Mouse (Mus musculus) myocyte (in vitro differentiated cells): ENCODE results near the gene Gm28308. TPM values are rescaled to one million over a fixed set of nuclear protein-coding genes. Genes with fewer than 3 reads are reported as not detected.

Experiments used
- H3K27me3 ChIP-seq: one replicate; pipeline ENCODE4 v1.6.1; 2011; ENCODE audit not compliant: control insufficient read depth, insufficient read depth, insufficient read length
- H3K36me3 ChIP-seq: one replicate; pipeline ENCODE4 v1.6.1; 2011; ENCODE audit not compliant: control insufficient read depth, insufficient read depth
- H3K4me2 ChIP-seq: one replicate; pipeline ENCODE4 v1.6.1; 2011; ENCODE audit warnings: low read depth, control low read depth
- H3K4me3 ChIP-seq: one replicate; pipeline ENCODE4 v1.5.1; 2011; ENCODE audit warnings: mild to moderate bottlenecking, control low read depth, moderate library complexity
- H3K79me2 ChIP-seq: one replicate; pipeline ENCODE4 v1.6.1; 2011; ENCODE audit not compliant: control insufficient read depth, insufficient read depth
- H3ac ChIP-seq: one replicate; pipeline ENCODE4 v1.6.1; 2011; ENCODE audit not compliant: control insufficient read depth, insufficient read length
- CEBPB ChIP-seq: IDR thresholded peaks from 2 replicates; pipeline ENCODE4 v1.6.1; 2011; ENCODE audit warnings: mild to moderate bottlenecking, moderate library complexity; ENCODE audit not compliant: poor library complexity, insufficient read depth, severe bottlenecking
- E2F4 ChIP-seq: IDR thresholded peaks from one replicate; pipeline ENCODE4 v1.6.1; 2011; ENCODE audit warnings: mild to moderate bottlenecking, control low read depth, moderate library complexity; ENCODE audit not compliant: insufficient read depth
- MAX ChIP-seq: IDR thresholded peaks from one replicate; pipeline ENCODE4 v1.6.1; 2011; ENCODE audit warnings: low read depth, mild to moderate bottlenecking, control low read depth
- MYOD1 ChIP-seq, 3 experiments: IDR thresholded peaks; one replicate each; pipeline ENCODE4 v1.6.1; 2011; ENCODE audit warnings: control low read depth in 2 of 3, low read depth in 2 of 3, mild to moderate bottlenecking in 2 of 3, moderate library complexity in 1 of 3; ENCODE audit not compliant: insufficient read length in 2 of 3, control insufficient read depth in 1 of 3
- MYOG ChIP-seq, 3 experiments: IDR thresholded peaks; one replicate each; pipeline ENCODE4 v1.6.1; 2011; ENCODE audit warnings: control low read depth in 2 of 3, low read depth in 2 of 3, mild to moderate bottlenecking in 2 of 3; ENCODE audit not compliant: insufficient read length in 2 of 3, control insufficient read depth in 1 of 3, insufficient read depth in 1 of 3
- POLR2A ChIP-seq: IDR thresholded peaks from one replicate; pipeline ENCODE4 v1.6.1; 2011; ENCODE audit warnings: low read depth, mild to moderate bottlenecking, control low read depth, moderate library complexity; ENCODE audit not compliant: insufficient read length
- POLR2AphosphoS2 ChIP-seq: IDR thresholded peaks from one replicate; pipeline ENCODE4 v1.6.1; 2011; ENCODE audit warnings: low read depth, control low read depth; ENCODE audit not compliant: insufficient read length
- REST ChIP-seq: IDR thresholded peaks from one replicate; pipeline ENCODE4 v1.6.1; 2011; ENCODE audit warnings: mild to moderate bottlenecking, control low read depth, moderate library complexity; ENCODE audit not compliant: insufficient read depth, insufficient read length
- SRF ChIP-seq: IDR thresholded peaks from one replicate; pipeline ENCODE4 v1.6.1; 2011; ENCODE audit warnings: low read depth; ENCODE audit not compliant: control insufficient read depth, insufficient read length
- TCF12 ChIP-seq: IDR thresholded peaks from one replicate; pipeline ENCODE4 v1.6.1; 2011; ENCODE audit warnings: mild to moderate bottlenecking, control low read depth; ENCODE audit not compliant: poor library complexity, insufficient read depth, severe bottlenecking
- TCF3 ChIP-seq: IDR thresholded peaks from one replicate; pipeline ENCODE4 v1.6.1; 2011; ENCODE audit warnings: low read depth, control low read depth; ENCODE audit not compliant: insufficient read length
- USF1 ChIP-seq: IDR thresholded peaks from one replicate; pipeline ENCODE4 v1.6.1; 2011; ENCODE audit warnings: low read depth, mild to moderate bottlenecking, control low read depth, moderate library complexity
- polyA plus RNA-seq: library from polyadenylated mRNA; unstranded; fragments of >200 nt; fragmentation: generic; extraction: Trizol; gene quantifications from one replicate; pipeline ENCODE4 v1.2.1, GENCODE M21; 2012; ENCODE audit warnings: missing spikeins

The Gm28308 gene
- polyA plus RNA-seq, 1 experiment, result 0.52 TPM

- Histone ChIP-seq H3K27me3 (no peaks in the 10 kb centered on the region), H3K79me2 (no peaks in the 10 kb centered on the region), H3K4me2 (no peak overlapping the region), H3K4me3 (no peak overlapping the region), H3K36me3 (no peaks in the 10 kb centered on the region), H3ac (no peak overlapping the region)
- TF ChIP-seq MYOG (IDR thresholded peaks at IDR 0.05; ENCODE audit: control insufficient read depth in 1 of 3, insufficient read depth in 1 of 3, insufficient read length in 2 of 3, low read depth in 2 of 3), result no peak
- TF ChIP-seq POLR2A, result no peak
- no peak for TF ChIP-seq E2F4
- no peak for TF ChIP-seq USF1
- no peak for TF ChIP-seq POLR2AphosphoS2
- no peak for TF ChIP-seq MYOD1 (IDR thresholded peaks at IDR 0.05; ENCODE audit: control insufficient read depth in 1 of 3, insufficient read length in 2 of 3, low read depth in 2 of 3)
- no peak for TF ChIP-seq CEBPB
- no peak for TF ChIP-seq TCF3
- no peak for TF ChIP-seq REST
- TF ChIP-seq TCF12, result no peak
- TF ChIP-seq MAX, result no peak
- no peak for TF ChIP-seq SRF
Observed at GRCm38 (mm10) chr6:52175864-52176263, 37.3 kb downstream of the Gm28308 start.

GRCm38 (mm10) chr6:52174968-52175751, 38.0 kb downstream of the Gm28308 start:
- no peak overlapping the region for H3ac ChIP-seq
- no peaks in the 10 kb centered on the region for H3K36me3 ChIP-seq
- no peak overlapping the region for H3K4me3 ChIP-seq
- H3K4me2 ChIP-seq, result no peak overlapping the region
- H3K27me3 ChIP-seq, result no peaks in the 10 kb centered on the region
- no peak for TF ChIP-seq TCF3
- TF ChIP-seq MYOD1 (IDR thresholded peaks at IDR 0.05; ENCODE audit: control insufficient read depth in 1 of 3, insufficient read length in 2 of 3, low read depth in 2 of 3), result no peak
- no peak for TF ChIP-seq E2F4
- TF ChIP-seq MAX, result no peak
- no peak for TF ChIP-seq POLR2A
- no peak for TF ChIP-seq REST
- TF ChIP-seq TCF12, result no peak
- TF ChIP-seq MYOG (IDR thresholded peaks at IDR 0.05; ENCODE audit: control insufficient read depth in 1 of 3, insufficient read depth in 1 of 3, insufficient read length in 2 of 3, low read depth in 2 of 3), result no peak
- TF ChIP-seq POLR2AphosphoS2, result no peak
- TF ChIP-seq CEBPB, result no peak
- TF ChIP-seq USF1, result no peak
- no peak for TF ChIP-seq SRF
- H3K79me2 ChIP-seq, result no peaks in the 10 kb centered on the region

GRCm38 (mm10) chr6:52173648-52174047, 39.5 kb downstream of the Gm28308 start:
- no peaks in the 10 kb centered on the region for H3K36me3 ChIP-seq
- no peak for TF ChIP-seq POLR2A
- no peak for TF ChIP-seq REST
- no peak for TF ChIP-seq POLR2AphosphoS2
- TF ChIP-seq MYOD1 (IDR thresholded peaks at IDR 0.05; ENCODE audit: control insufficient read depth in 1 of 3, insufficient read length in 2 of 3, low read depth in 2 of 3), result no peak
- no peak for TF ChIP-seq MAX
- no peak for TF ChIP-seq E2F4
- TF ChIP-seq CEBPB, result no peak
- TF ChIP-seq USF1, result no peak
- no peak for TF ChIP-seq MYOG (IDR thresholded peaks at IDR 0.05; ENCODE audit: control insufficient read depth in 1 of 3, insufficient read depth in 1 of 3, insufficient read length in 2 of 3, low read depth in 2 of 3)
- no peak for TF ChIP-seq SRF
- no peak for TF ChIP-seq TCF12
- no peak for TF ChIP-seq TCF3
- H3K4me2 ChIP-seq, result no peak overlapping the region
- H3K27me3 ChIP-seq, result no peaks in the 10 kb centered on the region
- no peaks in the 10 kb centered on the region for H3K79me2 ChIP-seq
- H3K4me3 ChIP-seq, result no peak overlapping the region
- H3ac ChIP-seq, result no peak overlapping the region

GRCm38 (mm10) chr6:52172501-52172900, 40.6 kb downstream of the Gm28308 start:
- Histone ChIP-seq H3K4me3 (no peak overlapping the region), H3K27me3 (no peaks in the 10 kb centered on the region)
- no peak for TF ChIP-seq SRF
- no peak for TF ChIP-seq POLR2AphosphoS2
- TF ChIP-seq REST, result no peak
- TF ChIP-seq USF1, result no peak
- TF ChIP-seq MYOD1 (IDR thresholded peaks at IDR 0.05; ENCODE audit: control insufficient read depth in 1 of 3, insufficient read length in 2 of 3, low read depth in 2 of 3), result no peak
- TF ChIP-seq TCF12, result no peak
- no peak for TF ChIP-seq TCF3
- TF ChIP-seq MYOG (IDR thresholded peaks at IDR 0.05; ENCODE audit: control insufficient read depth in 1 of 3, insufficient read depth in 1 of 3, insufficient read length in 2 of 3, low read depth in 2 of 3), result no peak

GRCm38 (mm10) chr6:52171938-52172337, 41.2 kb downstream of the Gm28308 start:
- Histone ChIP-seq H3K4me3 (no peak overlapping the region), H3K27me3 (no peaks in the 10 kb centered on the region)
- TF ChIP-seq TCF3 (no peak), REST (no peak), MAX (no peak), CEBPB (no peak), MYOG (IDR thresholded peaks at IDR 0.05; ENCODE audit: control insufficient read depth in 1 of 3, insufficient read depth in 1 of 3, insufficient read length in 2 of 3, low read depth in 2 of 3) (no peak), POLR2AphosphoS2 (no peak), POLR2A (no peak), E2F4 (no peak), TCF12 (no peak), SRF (no peak)

More at GRCm38 (mm10) chr6:52172501-52172900, 40.6 kb downstream of the Gm28308 start:
- Histone ChIP-seq H3K36me3 (no peaks in the 10 kb centered on the region), H3K79me2 (no peaks in the 10 kb centered on the region), H3K4me2 (no peak overlapping the region), H3ac (no peak overlapping the region)

More at GRCm38 (mm10) chr6:52171938-52172337, 41.2 kb downstream of the Gm28308 start:
- Histone ChIP-seq H3K36me3 (no peaks in the 10 kb centered on the region), H3ac (no peak overlapping the region), H3K4me2 (no peak overlapping the region), H3K79me2 (no peaks in the 10 kb centered on the region)
